Mouse (Mus musculus): ENCODE results near the gene Wsb2.
"Not testable (repeated sequence)": the region's sequence is repeated elsewhere in the genome, so short reads cannot be mapped to it uniquely, and the experiment has no call there.

Wsb2 gene

GRCm38 (mm10) chr5:117357129-117357477, at the start of gene Wsb2:
TSS of gene Wsb2 (plus strand) at chr5:117357304.
- peak; percentile 83 for DNase-seq

- peak; percentile 82 for DNase-seq
Observed at GRCm38 (mm10) chr5:117307699-117308098, 49.4 kb upstream of the Wsb2 start.

GRCm38 (mm10) chr5:117313420-117313819, 43.7 kb upstream of the Wsb2 start:
- peak; percentile 76 for DNase-seq

GRCm38 (mm10) chr5:117313909-117314308, 43.2 kb upstream of the Wsb2 start:
- no peak for DNase-seq

GRCm38 (mm10) chr5:117314587-117315428, 42.3 kb upstream of the Wsb2 start:
- DNase-seq = no peak

- DNase-seq = peak; percentile 81
Observed at GRCm38 (mm10) chr5:117318741-117319629, 38.1 kb upstream of the Wsb2 start, which contains the start of gene Vsig10. TSS of gene Vsig10 (plus strand) at chr5:117319083.

- no peak for DNase-seq
Observed at GRCm38 (mm10) chr5:117323751-117324150, 33.4 kb upstream of the Wsb2 start.

GRCm38 (mm10) chr5:117326408-117326807, 30.7 kb upstream of the Wsb2 start:
- DNase-seq = no peak

GRCm38 (mm10) chr5:117330457-117330856, 26.6 kb upstream of the Wsb2 start:
- DNase-seq = no peak

- no peak for DNase-seq
Observed at GRCm38 (mm10) chr5:117337999-117338398, 19.1 kb upstream of the Wsb2 start.

- no peak for DNase-seq
Observed at GRCm38 (mm10) chr5:117338503-117338902, 18.6 kb upstream of the Wsb2 start.

GRCm38 (mm10) chr5:117340081-117340480, 17.0 kb upstream of the Wsb2 start:
- DNase-seq = no peak

- DNase-seq = no peak
Observed at GRCm38 (mm10) chr5:117341896-117342295, 15.2 kb upstream of the Wsb2 start.

- DNase-seq = not testable (repeated sequence)
Observed at GRCm38 (mm10) chr5:117344496-117344895, 12.6 kb upstream of the Wsb2 start.

GRCm38 (mm10) chr5:117345432-117345976, 11.6 kb upstream of the Wsb2 start:
- no peak for DNase-seq

- no peak for DNase-seq
Observed at GRCm38 (mm10) chr5:117346281-117346680, 10.8 kb upstream of the Wsb2 start.

- DNase-seq = no peak
Observed at GRCm38 (mm10) chr5:117347011-117347410, 10.1 kb upstream of the Wsb2 start.

GRCm38 (mm10) chr5:117347838-117348237, 9.3 kb upstream of the Wsb2 start:
- DNase-seq = no peak

- DNase-seq = peak; percentile 53
Observed at GRCm38 (mm10) chr5:117348279-117348678, 8.8 kb upstream of the Wsb2 start.

GRCm38 (mm10) chr5:117354121-117354520, 3.0 kb upstream of the Wsb2 start:
- DNase-seq = no peak

- DNase-seq = no peak
Observed at GRCm38 (mm10) chr5:117355648-117356303, 1.3 kb upstream of the Wsb2 start.

GRCm38 (mm10) chr5:117356365-117357128, 557 bp upstream of the Wsb2 start:
- peak; percentile 50 for DNase-seq
